Mouse (Mus musculus) bone marrow, adult 2 months (tissue): Measurements from ENCODE around the gene Mmp7.

Source experiments
- CTCF ChIP-seq: fragments of 200-500 bp; IDR thresholded peaks from 2 replicates; pipeline ENCODE4 v1.5.1; 2011; ENCODE audit warnings: low read length, control low read depth; ENCODE audit not compliant: control insufficient read depth, insufficient read depth
- POLR2A ChIP-seq: fragments of 200-500 bp; IDR thresholded peaks from 2 replicates; pipeline ENCODE4 v1.6.1; 2011; ENCODE audit warnings: low read depth, mild to moderate bottlenecking, control low read depth, low read length, borderline replicate concordance; ENCODE audit not compliant: control insufficient read depth

- TF ChIP-seq POLR2A (no peak), CTCF (no peak)
These were observed 32.3 kb upstream of the Mmp7 start for GRCm38 (mm10) chr9:7659469-7660020.
